Mouse (Mus musculus): ENCODE measurements at regions not wholly inside any gene's neighbourhood (a gene's known extent, or its start where the extent isn't known, plus 50 kb on each side); places are given as distances from the start of the nearest gene placed in this dataset.
"Not testable (repeated sequence)": the region's sequence is repeated elsewhere in the genome, so short reads cannot be mapped to it uniquely, and the experiment has no call there.

- DNase-seq (ENCODE audit: low read depth, low spot score), result peak; percentile 3
Measured at GRCm38 (mm10) chr2:107869304-107869958, 579.0 kb downstream of the Kcna4 start.

GRCm38 (mm10) chr2:107879663-107880062, 589.2 kb downstream of the Kcna4 start:
- peak; percentile 16 for DNase-seq (ENCODE audit: low read depth, low spot score)

- peak; percentile 9 for DNase-seq (ENCODE audit: low read depth, low spot score)
Measured at GRCm38 (mm10) chr2:107886063-107886762, 595.8 kb downstream of the Kcna4 start.

GRCm38 (mm10) chr2:107888245-107888644, 597.8 kb downstream of the Kcna4 start:
- DNase-seq (ENCODE audit: low read depth, low spot score), result no peak

- no peak for DNase-seq (ENCODE audit: low read depth, low spot score)
Measured at GRCm38 (mm10) chr2:107925116-107925515, 634.7 kb downstream of the Kcna4 start.

- no peak for DNase-seq (ENCODE audit: low read depth, low spot score)
Measured at GRCm38 (mm10) chr2:107926606-107927005, 636.2 kb downstream of the Kcna4 start.

- DNase-seq (ENCODE audit: low read depth, low spot score), result no peak
Measured at GRCm38 (mm10) chr2:107935336-107935735, 644.9 kb downstream of the Kcna4 start.

GRCm38 (mm10) chr2:107935775-107936174, 645.3 kb downstream of the Kcna4 start:
- DNase-seq (ENCODE audit: low read depth, low spot score), result no peak

GRCm38 (mm10) chr2:107941374-107941773, 650.9 kb downstream of the Kcna4 start:
- no peak for DNase-seq (ENCODE audit: low read depth, low spot score)

GRCm38 (mm10) chr2:107945837-107946451, 655.5 kb downstream of the Kcna4 start:
- DNase-seq (ENCODE audit: low read depth, low spot score), result peak; percentile 46

- DNase-seq (ENCODE audit: low read depth, low spot score), result not testable (repeated sequence)
Measured at GRCm38 (mm10) chr2:107955608-107956127, 665.2 kb downstream of the Kcna4 start.

GRCm38 (mm10) chr2:107963921-107964320, 673.5 kb downstream of the Kcna4 start:
- not testable (repeated sequence) for DNase-seq (ENCODE audit: low read depth, low spot score)

- DNase-seq (ENCODE audit: low read depth, low spot score), result no peak
Measured at GRCm38 (mm10) chr2:107964841-107965240, 674.4 kb downstream of the Kcna4 start.

GRCm38 (mm10) chr2:107965336-107966306, 675.2 kb downstream of the Kcna4 start:
- no peak for DNase-seq (ENCODE audit: low read depth, low spot score)

- DNase-seq (ENCODE audit: low read depth, low spot score), result peak; percentile 11
Measured at GRCm38 (mm10) chr2:107968526-107968925, 678.1 kb downstream of the Kcna4 start.

GRCm38 (mm10) chr2:107969526-107969925, 679.1 kb downstream of the Kcna4 start:
- DNase-seq (ENCODE audit: low read depth, low spot score), result peak; percentile 46

GRCm38 (mm10) chr2:107973528-107973927, 683.1 kb downstream of the Kcna4 start:
- DNase-seq (ENCODE audit: low read depth, low spot score), result peak; percentile 10

GRCm38 (mm10) chr2:107994831-107995230, 704.4 kb downstream of the Kcna4 start:
- no peak for DNase-seq (ENCODE audit: low read depth, low spot score)

GRCm38 (mm10) chr2:108011534-108011933, 721.1 kb downstream of the Kcna4 start:
- DNase-seq (ENCODE audit: low read depth, low spot score), result no peak

GRCm38 (mm10) chr2:108023206-108023605, 732.8 kb downstream of the Kcna4 start:
- no peak for DNase-seq (ENCODE audit: low read depth, low spot score)

- no peak for DNase-seq (ENCODE audit: low read depth, low spot score)
Measured at GRCm38 (mm10) chr2:108030657-108031056, 740.2 kb downstream of the Kcna4 start.
